Mouse (Mus musculus) frontal cortex, postnatal 36 days (tissue): ENCODE results near the gene Usp42.

Experiments used
- DNase-seq, 2 experiments: peaks; one replicate each; pipeline ENCODE4 v3.0.0; 2022; ENCODE audit warnings: low spot score in 2 of 2

The Usp42 gene

GRCm38 (mm10) chr5:143690392-143690791 is 41.7 kb downstream of the Usp42 start:
- DNase-seq, result peak in 1 of 2 experiments; percentile 48

DNA sequence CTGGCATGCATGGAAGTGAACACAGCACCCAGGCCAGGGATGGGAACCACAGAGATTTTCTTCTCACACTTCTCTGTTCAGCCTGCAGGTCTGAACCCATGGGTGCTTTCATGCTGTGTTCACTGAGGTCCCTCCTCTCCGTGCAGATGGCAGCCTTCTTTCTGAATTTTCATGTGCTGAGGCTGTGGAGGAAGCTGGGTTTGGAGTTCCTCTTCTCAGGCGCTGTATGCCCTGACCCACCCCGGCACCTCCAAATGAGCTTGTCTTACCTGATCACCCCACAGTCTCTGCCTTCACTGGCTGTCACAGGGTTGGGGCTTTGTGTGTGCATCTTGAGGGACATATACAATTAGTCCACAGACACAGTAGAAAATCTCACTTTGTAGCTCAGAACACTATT is 44.5 kb downstream of the Usp42 start:
- DNase-seq, result no peak

DNA sequence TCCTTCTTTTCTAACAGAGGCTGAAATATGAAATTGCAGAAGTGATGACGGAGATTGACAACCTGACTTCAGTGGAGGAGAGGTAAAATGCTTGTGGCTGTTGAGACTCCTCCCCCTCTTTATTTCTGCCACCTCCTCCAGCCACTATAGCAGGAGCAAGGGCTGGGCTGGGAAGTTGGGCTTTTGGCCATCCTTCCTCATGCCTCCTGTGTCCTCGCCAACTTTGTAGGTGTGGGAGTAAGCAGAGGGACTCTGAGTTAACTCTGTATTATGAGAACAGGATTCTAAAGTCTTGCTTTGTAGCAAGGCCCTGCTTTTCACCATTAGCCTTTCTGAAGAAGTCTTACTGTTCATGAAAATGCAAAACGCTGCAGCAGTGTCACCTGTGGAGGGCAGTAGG is 45.6 kb downstream of the Usp42 start:
- no peak for DNase-seq

DNA sequence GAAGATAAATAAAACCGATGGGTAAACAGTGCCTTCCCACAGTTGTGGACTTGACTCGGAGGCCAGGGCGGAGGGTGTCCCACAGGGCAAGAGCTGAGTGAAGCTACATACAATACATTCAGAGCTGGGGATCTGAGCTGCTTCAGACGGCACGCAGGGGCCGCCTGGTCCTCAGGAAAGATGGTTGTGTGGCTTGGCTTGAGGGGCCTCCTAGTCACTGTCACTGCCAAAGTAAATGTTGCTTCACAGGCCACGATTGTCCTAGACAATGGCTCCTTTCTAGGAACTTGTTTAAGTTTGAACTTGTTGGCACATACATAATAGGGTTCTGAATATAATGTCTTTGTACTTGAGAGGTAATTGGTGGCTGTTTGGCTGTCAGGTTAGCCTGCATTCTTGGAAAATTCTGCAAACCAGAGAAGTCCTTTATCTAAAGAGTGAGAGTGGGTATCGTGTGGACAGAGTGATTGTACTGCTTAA is 47.1 kb downstream of the Usp42 start:
- DNase-seq, result no peak

- DNase-seq, result no peak
Measured at GRCm38 (mm10) chr5:143683696-143684095, 48.4 kb downstream of the Usp42 start.

- DNase-seq, result no peak
Measured at GRCm38 (mm10) chr5:143679654-143680053, 52.4 kb downstream of the Usp42 start.

- no peak for DNase-seq
Measured at GRCm38 (mm10) chr5:143678634-143679271, 53.3 kb downstream of the Usp42 start.

GRCm38 (mm10) chr5:143677363-143677762 is 54.7 kb downstream of the Usp42 start:
- DNase-seq, result no peak

DNA sequence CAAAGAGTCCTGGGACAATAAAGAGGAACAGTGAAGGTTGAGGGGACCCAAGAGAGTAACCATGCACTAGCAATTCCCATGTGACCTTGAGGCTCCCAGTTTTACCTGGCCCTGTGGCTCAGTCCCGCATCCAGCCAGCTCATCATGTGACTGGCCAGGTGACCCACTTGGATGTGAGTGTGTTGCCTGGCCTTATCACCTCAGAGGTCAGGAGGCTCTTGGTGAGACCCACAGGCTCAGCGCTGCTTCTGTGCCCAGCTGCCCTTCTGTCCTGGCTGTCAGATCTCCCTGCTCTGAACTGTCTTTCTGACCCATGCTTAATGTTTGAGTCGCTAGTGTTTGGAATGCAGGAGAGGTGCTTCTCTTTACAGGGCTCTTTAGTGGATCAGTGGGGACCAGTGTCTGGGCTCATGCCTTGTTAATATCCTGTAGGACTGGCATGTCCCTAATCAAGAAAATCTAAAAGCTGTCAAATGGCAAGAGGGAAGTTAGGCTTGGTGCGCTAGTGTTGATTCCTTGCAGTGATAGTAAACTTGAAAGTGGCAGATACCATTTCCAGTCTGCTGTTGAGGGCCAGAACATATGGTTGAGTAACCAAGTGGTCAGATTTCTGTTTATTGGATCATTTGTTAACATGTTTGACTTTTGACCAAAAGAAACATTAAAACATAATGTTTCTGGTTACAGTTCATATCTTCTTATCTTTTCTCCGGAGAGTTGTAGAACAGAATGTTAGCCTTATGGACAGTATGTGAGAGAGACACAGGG is 55.7 kb downstream of the Usp42 start:
- DNase-seq, result no peak

DNA sequence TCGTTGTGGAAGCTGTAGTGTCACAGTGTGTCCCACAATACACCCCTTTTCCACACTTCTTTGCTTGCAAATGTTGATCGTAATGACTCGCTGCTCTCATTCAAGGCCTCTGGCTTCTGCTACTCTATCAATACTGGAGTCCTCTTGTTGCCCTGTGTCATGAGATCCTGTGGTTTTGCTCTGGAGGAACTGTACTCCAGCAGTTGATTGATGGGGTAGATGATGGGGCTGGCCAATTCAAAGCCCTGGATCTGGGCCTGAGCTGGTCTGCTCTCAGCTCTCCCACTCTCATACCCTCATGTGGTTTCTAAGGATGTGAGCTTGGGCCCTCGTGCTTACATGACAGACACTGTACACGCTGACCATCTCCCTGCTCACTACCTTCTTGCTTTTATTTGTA is 57.5 kb downstream of the Usp42 start:
- no peak for DNase-seq

- DNase-seq, result peak; percentile 36 to 37
Measured at GRCm38 (mm10) chr5:143670740-143671415, 61.2 kb downstream of the Usp42 start.

DNA sequence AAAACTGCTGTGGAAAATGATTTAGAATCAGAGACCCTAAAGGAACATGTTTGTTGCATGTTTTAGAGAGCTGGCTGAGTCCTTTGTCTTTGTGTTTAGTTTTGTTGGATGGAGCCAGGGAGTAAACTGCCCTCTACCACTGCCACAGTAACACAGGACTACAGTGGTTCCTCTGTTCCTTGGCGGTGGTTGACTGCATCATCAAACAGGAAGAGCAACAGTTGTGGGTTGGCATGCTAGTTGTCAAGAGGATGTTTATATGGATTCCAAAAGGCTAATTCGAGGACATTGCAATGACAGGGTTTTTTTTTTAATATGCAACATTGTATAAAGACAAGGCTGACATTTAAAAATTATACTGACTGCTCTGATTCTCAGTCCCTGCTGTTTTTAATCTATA is 62.2 kb downstream of the Usp42 start:
- no peak for DNase-seq

DNA sequence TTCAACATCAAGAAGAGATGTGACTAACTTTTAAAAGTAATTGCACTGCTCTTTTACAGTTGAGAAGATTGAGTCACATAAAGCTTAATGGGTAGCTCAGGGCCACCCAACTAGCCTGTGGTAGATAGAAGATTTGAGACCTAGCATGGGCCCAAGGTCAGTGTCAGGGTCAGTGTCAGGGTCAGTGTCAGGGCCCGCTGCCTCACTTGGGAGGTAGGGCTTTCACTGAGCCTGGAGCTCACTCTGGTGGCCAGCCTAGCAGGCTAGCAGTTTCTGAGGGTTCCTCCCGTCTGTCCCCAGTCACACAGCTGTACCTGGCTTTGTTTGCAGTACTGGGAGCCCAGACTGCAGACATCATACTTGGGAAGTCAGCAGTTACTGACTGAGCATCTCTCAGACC is 62.7 kb downstream of the Usp42 start:
- DNase-seq, result no peak

DNA sequence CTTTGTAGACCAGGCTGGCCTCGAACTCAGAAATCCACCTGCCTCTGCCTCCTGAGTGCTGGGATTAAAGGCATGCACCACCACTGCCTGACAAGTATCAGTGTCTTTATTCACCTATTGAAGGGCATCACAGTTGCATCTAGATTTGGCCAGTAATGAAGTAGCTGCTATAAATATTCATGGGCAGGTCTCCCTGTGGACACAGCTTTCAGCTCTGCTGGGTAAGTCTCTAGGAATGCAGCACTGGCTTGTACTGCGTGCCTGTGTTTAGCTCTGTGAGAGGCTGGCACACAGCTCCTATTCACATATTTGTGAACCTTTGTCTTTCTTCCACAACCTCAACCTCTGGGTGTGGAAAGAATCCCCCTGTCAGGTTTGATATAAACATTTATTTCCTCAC is 63.2 kb downstream of the Usp42 start:
- no peak for DNase-seq

DNA sequence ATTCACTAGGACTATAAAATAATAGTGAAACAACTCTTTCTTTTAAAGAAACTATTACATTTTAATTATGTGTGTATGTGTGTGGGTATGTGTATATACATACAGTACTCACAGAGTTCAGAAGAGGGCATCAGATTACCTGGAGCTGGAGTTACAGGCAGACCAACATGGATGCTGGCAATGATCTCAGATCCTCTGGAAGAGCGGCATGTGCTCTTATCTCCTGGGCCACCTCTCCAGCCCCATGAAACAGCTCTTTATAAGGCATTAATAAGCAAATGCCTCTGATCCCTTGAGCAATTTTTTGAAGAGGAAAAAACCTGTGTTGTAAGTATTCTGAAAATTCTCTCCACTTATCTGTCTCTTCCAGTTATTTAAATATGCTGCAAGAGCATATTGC is 66.1 kb downstream of the Usp42 start:
- DNase-seq, result no peak

DNA sequence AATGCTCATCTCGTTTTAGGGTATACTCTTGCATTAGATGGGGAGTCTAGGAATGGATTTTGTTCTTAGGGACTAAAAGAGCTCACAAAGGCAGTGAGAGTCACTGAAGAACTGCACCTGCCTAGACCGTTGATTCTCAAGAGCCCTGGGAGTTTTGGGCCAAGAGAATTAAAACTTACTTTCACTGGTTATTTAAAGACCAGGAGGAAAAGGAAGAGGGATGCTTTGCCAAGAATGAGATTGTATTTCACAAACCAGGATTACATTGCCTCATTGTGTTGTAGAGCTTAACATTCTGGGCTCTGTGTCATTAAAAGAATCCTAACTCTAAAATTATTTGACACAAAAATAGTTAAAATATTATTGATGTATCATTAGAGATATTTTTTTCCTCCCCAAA is 66.5 kb downstream of the Usp42 start:
- no peak for DNase-seq

DNA sequence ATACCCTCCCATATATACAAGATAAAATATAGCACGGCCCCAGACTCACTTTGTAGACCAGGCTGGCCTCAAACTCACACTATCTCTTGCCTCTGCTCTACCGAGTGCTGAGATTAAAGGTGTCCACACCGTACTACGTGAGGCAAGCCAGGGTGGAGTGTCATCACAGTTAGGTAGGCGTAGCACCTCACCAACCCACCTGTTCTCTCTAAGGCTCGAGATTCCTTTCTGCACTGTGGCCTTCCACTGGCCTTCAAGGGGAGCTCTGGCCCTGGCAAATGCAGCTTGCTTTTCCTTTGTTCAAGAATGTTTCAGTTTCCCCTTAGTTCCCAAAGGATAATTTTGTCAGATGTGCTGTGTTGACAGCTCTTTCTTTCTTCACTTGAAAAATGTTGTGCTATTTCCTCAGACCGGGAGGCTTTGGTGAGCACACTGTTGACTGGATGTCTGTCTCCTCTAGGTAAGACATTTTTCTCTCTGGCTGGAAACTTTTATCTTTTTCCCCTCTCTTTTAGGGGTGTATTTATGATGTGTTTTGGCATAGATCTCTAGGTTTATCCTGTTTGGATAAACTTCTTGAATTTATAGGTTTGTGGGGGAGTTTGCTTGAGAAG is 68.9 kb downstream of the Usp42 start:
- no peak for DNase-seq
